ENCODE assay signal across 17 mouse cellular contexts in the genomic region with DNA sequence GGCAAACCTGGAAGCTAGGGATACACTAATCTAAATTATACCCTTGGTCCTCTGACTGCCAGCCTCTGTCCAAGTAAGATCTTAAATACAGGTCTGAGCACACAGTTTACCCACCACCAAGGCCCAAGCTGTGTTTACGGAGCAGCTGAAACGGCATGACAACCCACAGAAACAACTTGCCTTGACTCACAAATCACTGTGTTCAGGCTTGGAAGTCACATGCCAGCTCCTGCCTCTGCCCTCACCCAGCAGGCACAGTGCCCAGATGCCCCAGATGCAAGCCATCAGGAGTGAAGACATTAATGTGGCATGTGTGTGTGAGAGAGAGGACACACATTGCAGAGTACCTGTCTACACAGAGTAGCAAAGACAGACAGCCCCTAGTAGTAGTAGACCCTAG.
A peak's percentile ranks its signal among the peaks of the same experiment; 100 is the strongest.
DNase-seq lines count a peak whose midpoint lies in the region; ATAC-seq and TF ChIP-seq lines count a peak whose summit lies in the region.
"Had no signal": no experiment of that assay in that cellular context is flagged by ENCODE, and none has a peak within 500 bp of the region (broad histone marks: within the 10 kb centered on the region; RNA-seq: fewer than 3 reads in every experiment).

No protein-coding gene starts in this region.

- no peak for TF ChIP-seq CTCF in heart, adult 2 months (IDR thresholded peaks at IDR 0.05)

- no peaks in the 10 kb centered on the region for H3K79me2 ChIP-seq in heart, adult 2 months (replicated peaks; ENCODE audit: control insufficient read depth, insufficient read depth, low read length)
- no peaks in the 10 kb centered on the region for H3K79me2 ChIP-seq in myocyte (ENCODE audit: control insufficient read depth, insufficient read depth)

- intact Hi-C loops in heart, adult 2 months (cut with DNase I), result no loop called here

- H3ac ChIP-seq in myocyte (ENCODE audit: control insufficient read depth, insufficient read length), result no peak overlapping the region

- 60% methylated on average over 2 of the region's 2 CpGs for WGBS in heart, adult 2 months
- WGBS in heart, embryonic 11.5 days (ENCODE audit: insufficient replicate concordance), result 88% methylated on average over 2 of the region's 2 CpGs

- H3K4me1 ChIP-seq in heart, adult 2 months (ENCODE audit: control insufficient read depth, insufficient read depth, low read length), result no peaks in the 10 kb centered on the region; the same call in 1 of the 2 replicates
- no peaks in the 10 kb centered on the region for H3K4me1 ChIP-seq in heart, embryonic 11.5 days (ENCODE audit: control insufficient read depth, insufficient read depth, low read length)
- H3K4me1 ChIP-seq: embryonic facial prominence, embryonic 13.5 days had no signal

- H3K4me2 ChIP-seq in heart, embryonic 11.5 days, result no peak overlapping the region
- no peak overlapping the region for H3K4me2 ChIP-seq in myocyte (ENCODE audit: low read depth)
- H3K4me2 ChIP-seq: embryonic facial prominence, embryonic 13.5 days; liver, embryonic 11.5 days had no signal

- no peak for ATAC-seq in heart, embryonic 11.5 days (replicated peaks; ENCODE audit: insufficient number of reproducible peaks, low FRiP score, low TSS enrichment)
- ATAC-seq: CD4-positive, CD25-positive, alpha-beta regulatory T cell, adult 4 months; forebrain, embryonic 14.5 days; midbrain, embryonic 16.5 days had no signal

- H3K27ac ChIP-seq in heart, adult 2 months, result no peak overlapping the region
- no peak overlapping the region for H3K27ac ChIP-seq in heart, embryonic 11.5 days (ENCODE audit: low read depth, low read length)
- H3K27ac ChIP-seq: embryonic facial prominence, embryonic 13.5 days; gastrocnemius, adult 2 months; macrophage had no signal

- no peak for TF ChIP-seq EP300 in heart, adult 2 months (IDR thresholded peaks at IDR 0.05; ENCODE audit: insufficient read depth, low read depth, low read length)

- H3K9me3 ChIP-seq in heart, embryonic 11.5 days (replicated peaks; ENCODE audit: control insufficient read depth, low read length), result no peaks in the 10 kb centered on the region
- H3K9me3 ChIP-seq: embryonic facial prominence, embryonic 13.5 days had no signal

- H3K36me3 ChIP-seq in heart, adult 2 months (ENCODE audit: control insufficient read depth, insufficient read depth, low read length), result no peaks in the 10 kb centered on the region
- no peaks in the 10 kb centered on the region for H3K36me3 ChIP-seq in heart, embryonic 11.5 days (ENCODE audit: control insufficient read depth, insufficient read depth, low read length)
- H3K36me3 ChIP-seq in myocyte (ENCODE audit: control insufficient read depth, insufficient read depth), result no peaks in the 10 kb centered on the region
- H3K36me3 ChIP-seq: embryonic facial prominence, embryonic 13.5 days had no signal

- H3K4me3 ChIP-seq in heart, adult 2 months, result no peak overlapping the region
- H3K4me3 ChIP-seq in heart, embryonic 11.5 days (ENCODE audit: low read depth, low read length), result no peak overlapping the region
- H3K4me3 ChIP-seq in myocyte, result no peak overlapping the region
- H3K4me3 ChIP-seq: embryonic facial prominence, embryonic 13.5 days; gastrocnemius, adult 2 months had no signal

- no peak overlapping the region for H3K9ac ChIP-seq in heart, adult 2 months (ENCODE audit: low read depth, low read length)
- no peak overlapping the region for H3K9ac ChIP-seq in heart, embryonic 11.5 days (ENCODE audit: low read depth, low read length)
- H3K9ac ChIP-seq: embryonic facial prominence, embryonic 13.5 days had no signal

- DNase-seq in heart, adult 2 months, result peak; percentile 10 to 26
- peak; percentile 2 for DNase-seq in lung, postnatal 14 days
- no peak for DNase-seq in lung, postnatal 36 days
- DNase-seq in adrenal gland, adult 18-20 months (ENCODE audit: low spot score in 2 of 2), result peak; percentile 22 to 28
- no peak for DNase-seq in right cerebral cortex, postnatal 25 days
- DNase-seq in kidney, adult 9 months, result no peak
- DNase-seq: gastrocnemius, adult 2 months; layer of hippocampus, adult 9-11 months; right cerebral cortex, postnatal 14 days had no signal

- H3K27me3 ChIP-seq in heart, adult 2 months (ENCODE audit: control insufficient read depth, insufficient read depth, low read length), result no peaks in the 10 kb centered on the region
- H3K27me3 ChIP-seq in heart, embryonic 11.5 days (ENCODE audit: control insufficient read depth, insufficient read depth, low read length), result no peaks in the 10 kb centered on the region
- no peaks in the 10 kb centered on the region for H3K27me3 ChIP-seq in myocyte (ENCODE audit: control insufficient read depth, insufficient read depth, insufficient read length)
- H3K27me3 ChIP-seq: embryonic facial prominence, embryonic 13.5 days had no signal

- TF ChIP-seq POLR2A in heart, adult 2 months (IDR thresholded peaks at IDR 0.05; ENCODE audit: insufficient read depth, low read depth, low read length), result no peak
- TF ChIP-seq POLR2A in myocyte (IDR thresholded peaks at IDR 0.05; ENCODE audit: insufficient read length, low read depth), result no peak

TF ChIP-seq in myocyte, 11 proteins besides CTCF, POLR2A, EP300 and RAD21:
- TF ChIP-seq TCF12 (IDR thresholded peaks at IDR 0.05; ENCODE audit: insufficient read depth, poor library complexity, severe bottlenecking) (no peak), SRF (IDR thresholded peaks at IDR 0.05; ENCODE audit: control insufficient read depth, insufficient read length, low read depth) (no peak), MAX (IDR thresholded peaks at IDR 0.05; ENCODE audit: low read depth) (no peak), E2F4 (IDR thresholded peaks at IDR 0.05; ENCODE audit: insufficient read depth) (no peak), USF1 (IDR thresholded peaks at IDR 0.05; ENCODE audit: low read depth) (peak; percentile 25), POLR2AphosphoS2 (IDR thresholded peaks at IDR 0.05; ENCODE audit: insufficient read length, low read depth) (no peak)

Comparison
In these comparisons a context has a peak if more than half of its experiments do, and no peak if none do; other contexts are left out.
1. DNase-seq: peak in heart, adult 2 months (2 of 2), lung, postnatal 14 days (single experiment) and adrenal gland, adult 18-20 months (2 of 2); none in lung, postnatal 36 days (single experiment), right cerebral cortex, postnatal 25 days (single experiment) and kidney, adult 9 months (single experiment).